Mouse (Mus musculus) myocyte (in vitro differentiated cells): ENCODE measurements around the gene Gng2.

ENCODE experiments used
- CEBPB ChIP-seq: IDR thresholded peaks from 2 replicates; pipeline ENCODE4 v1.6.1; 2011; ENCODE audit warnings: mild to moderate bottlenecking, moderate library complexity; ENCODE audit not compliant: poor library complexity, insufficient read depth, severe bottlenecking
- MAX ChIP-seq: IDR thresholded peaks from one replicate; pipeline ENCODE4 v1.6.1; 2011; ENCODE audit warnings: low read depth, mild to moderate bottlenecking, control low read depth
- MYOD1 ChIP-seq, 3 experiments: IDR thresholded peaks; one replicate each; pipeline ENCODE4 v1.6.1; 2011; ENCODE audit warnings: control low read depth in 2 of 3, low read depth in 2 of 3, mild to moderate bottlenecking in 2 of 3, moderate library complexity in 1 of 3; ENCODE audit not compliant: insufficient read length in 2 of 3, control insufficient read depth in 1 of 3
- POLR2A ChIP-seq: IDR thresholded peaks from one replicate; pipeline ENCODE4 v1.6.1; 2011; ENCODE audit warnings: low read depth, mild to moderate bottlenecking, control low read depth, moderate library complexity; ENCODE audit not compliant: insufficient read length
- POLR2AphosphoS2 ChIP-seq: IDR thresholded peaks from one replicate; pipeline ENCODE4 v1.6.1; 2011; ENCODE audit warnings: low read depth, control low read depth; ENCODE audit not compliant: insufficient read length
- REST ChIP-seq: IDR thresholded peaks from one replicate; pipeline ENCODE4 v1.6.1; 2011; ENCODE audit warnings: mild to moderate bottlenecking, control low read depth, moderate library complexity; ENCODE audit not compliant: insufficient read depth, insufficient read length
- TCF12 ChIP-seq: IDR thresholded peaks from one replicate; pipeline ENCODE4 v1.6.1; 2011; ENCODE audit warnings: mild to moderate bottlenecking, control low read depth; ENCODE audit not compliant: poor library complexity, insufficient read depth, severe bottlenecking

DNA sequence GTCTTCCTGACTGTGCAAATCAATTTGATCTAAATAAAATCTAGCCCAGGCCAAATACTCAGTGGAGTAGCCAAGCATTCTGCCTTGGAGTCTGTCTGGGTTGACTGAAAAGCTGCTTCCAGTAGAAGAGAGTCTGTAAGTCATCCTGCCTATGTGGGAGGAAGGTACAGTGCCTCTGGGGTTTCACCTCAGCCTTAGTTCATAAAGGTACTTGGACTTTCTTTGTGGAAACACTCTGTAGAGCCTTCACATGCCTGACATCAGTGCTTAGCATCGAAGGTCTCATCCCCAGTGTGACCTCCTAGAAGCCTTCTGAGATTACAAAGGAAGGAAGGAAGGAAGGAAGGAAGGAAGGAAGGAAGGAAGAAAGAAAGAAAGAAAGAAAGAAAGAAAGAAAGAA is 7.9 kb downstream of the Gng2 start:
- TF ChIP-seq POLR2A (no peak), CEBPB (no peak), TCF12 (no peak), MYOD1 (IDR thresholded peaks at IDR 0.05; ENCODE audit: control insufficient read depth in 1 of 3, insufficient read length in 2 of 3, low read depth in 2 of 3) (no peak), MAX (no peak), REST (no peak), POLR2AphosphoS2 (no peak)
